Mouse (Mus musculus) embryonic stem cell, embryonic (primary cell): ENCODE data around the gene Lilra5.
"Not testable (repeated sequence)": the region's sequence is repeated elsewhere in the genome, so short reads cannot be mapped to it uniquely, and the experiment has no call there.

Source experiments
- CTCF ChIA-PET, 4 experiments: fragments of 300-600 bp in 2 of 4; fragments of 350-600 bp in 2 of 4; sonication (Branson Sonifier 250); formaldehyde crosslinking; loops; one replicate each; lab custom pipeline; 2022; ENCODE audit warnings: inconsistent platforms in 2 of 4; lab: Charles Lee
- POLR2A ChIA-PET, 4 experiments: fragments of 300-600 bp in 2 of 4; fragments of 350-600 bp in 2 of 4; sonication (Branson Sonifier 250); formaldehyde crosslinking; loops; one replicate each; lab custom pipeline; 2022; ENCODE audit warnings: antibody characterized with exemption in 4 of 4, inconsistent platforms in 1 of 4; lab: Charles Lee

Lilra5 gene

GRCm38 (mm10) chr7:4237454-4237853 is at the start of gene Lilra5:
Gene Lilra5, plus strand, starts transcription at chr7:4237754.
- ChIA-PET CTCF (no interaction called here), POLR2A (interaction anchor here in 1 of 4 experiments (0.8 kb wide), 1 partner anchor 101 kb away, joined by 3 read pairs; the partner anchor contains the start of gene Leng8)

- ChIA-PET POLR2A (no interaction called here), CTCF (interaction anchor here in 1 of 4 experiments (1.6 kb wide), 1 partner anchor 37 kb away, joined by 3 read pairs; no protein-coding TSS in a partner anchor)
Observed at GRCm38 (mm10) chr7:4207126-4207525, 30.4 kb upstream of the Lilra5 start.

- POLR2A ChIA-PET: interaction anchor here in 1 of 4 experiments (0.6 to 0.9 kb wide), 2 partner anchors 59 to 88 kb away, joined by 3 read pairs; no protein-coding TSS in a partner anchor
Observed at GRCm38 (mm10) chr7:4208626-4209025, 28.9 kb upstream of the Lilra5 start.

GRCm38 (mm10) chr7:4213436-4213835 is 24.1 kb upstream of the Lilra5 start:
- CTCF ChIA-PET: not testable (repeated sequence)

More at GRCm38 (mm10) chr7:4208626-4209025, 28.9 kb upstream of the Lilra5 start:
- CTCF ChIA-PET: interaction anchor here in 1 of 4 experiments (1.6 kb wide), 1 partner anchor 35 kb away, joined by 3 read pairs; no protein-coding TSS in a partner anchor

GRCm38 (mm10) chr7:4215396-4215795 is 22.2 kb upstream of the Lilra5 start:
- ChIA-PET CTCF (no interaction called here), POLR2A (no interaction called here)

More at GRCm38 (mm10) chr7:4213436-4213835, 24.1 kb upstream of the Lilra5 start:
- POLR2A ChIA-PET: interaction anchor here in 3 of 4 experiments (0.8 to 1.5 kb wide), 5 partner anchors 11 to 101 kb away, joined by 3 to 5 read pairs (median 3); partner anchors contain the start of gene Cdc42ep5 (in 1 of the 3)

- CTCF ChIA-PET: no interaction called here
- POLR2A ChIA-PET: no interaction called here
Observed at GRCm38 (mm10) chr7:4215805-4216204, 21.7 kb upstream of the Lilra5 start.

- ChIA-PET POLR2A (no interaction called here), CTCF (interaction anchor here in 1 of 4 experiments (0.6 kb wide), 1 partner anchor 10 kb away, joined by 5 read pairs; no protein-coding TSS in a partner anchor)
Observed at GRCm38 (mm10) chr7:4235536-4235935, 2.0 kb upstream of the Lilra5 start.

- POLR2A ChIA-PET: no interaction called here
- CTCF ChIA-PET: no interaction called here
Observed at GRCm38 (mm10) chr7:4239038-4239721, 1.6 kb downstream of the Lilra5 start.

GRCm38 (mm10) chr7:4251211-4251610 is 13.7 kb downstream of the Lilra5 start:
- CTCF ChIA-PET: not testable (repeated sequence)
- POLR2A ChIA-PET: interaction anchor here in 3 of 4 experiments (0.9 to 1.5 kb wide), 4 partner anchors 9 to 126 kb away, joined by 3 to 4 read pairs (median 4); partner anchors contain the start of gene Cdc42ep5 (in 1 of the 3)

- CTCF ChIA-PET, POLR2A ChIA-PET: not testable (repeated sequence)
Observed at GRCm38 (mm10) chr7:4256060-4256459, 18.5 kb downstream of the Lilra5 start.

GRCm38 (mm10) chr7:4260521-4260920 is 23.0 kb downstream of the Lilra5 start:
- CTCF ChIA-PET: interaction anchor here in 1 of 4 experiments (0.7 kb wide), 1 partner anchor 270 kb away, joined by 3 read pairs; no protein-coding TSS in a partner anchor
- POLR2A ChIA-PET: interaction anchor here in 2 of 4 experiments (0.6 to 1.7 kb wide), 4 partner anchors 9 to 178 kb away, joined by 3 to 4 read pairs (median 4); no protein-coding TSS in a partner anchor

- POLR2A ChIA-PET, CTCF ChIA-PET: not testable (repeated sequence)
Observed at GRCm38 (mm10) chr7:4272106-4272505, 34.6 kb downstream of the Lilra5 start.

- POLR2A ChIA-PET, CTCF ChIA-PET: not testable (repeated sequence)
Observed at GRCm38 (mm10) chr7:4273874-4274273, 36.3 kb downstream of the Lilra5 start.

- CTCF ChIA-PET, POLR2A ChIA-PET: not testable (repeated sequence)
Observed at GRCm38 (mm10) chr7:4275500-4275899, 37.9 kb downstream of the Lilra5 start.

GRCm38 (mm10) chr7:4292638-4293037 is 55.1 kb downstream of the Lilra5 start:
- POLR2A ChIA-PET: no interaction called here
- CTCF ChIA-PET: interaction anchor here in 1 of 4 experiments (0.7 kb wide), 1 partner anchor 135 kb away, joined by 3 read pairs; no protein-coding TSS in a partner anchor
